Mouse (Mus musculus): ENCODE data around the gene Bckdhb.
"Not testable (repeated sequence)": the region's sequence is repeated elsewhere in the genome, so short reads cannot be mapped to it uniquely, and the experiment has no call there.

GRCm38 (mm10) chr9:83939501-83939900 is 14.6 kb downstream of the Bckdhb start:
- not testable (repeated sequence) for TF ChIP-seq CTCF (IDR thresholded peaks at IDR 0.05); POLR2A (IDR thresholded peaks at IDR 0.05; ENCODE audit: insufficient read depth, low read depth, low read length)

Measured in heart, adult 2 months (tissue).